Mouse (Mus musculus): ENCODE results near the gene Klk1b16. TPM values are rescaled to one million over a fixed set of nuclear protein-coding genes. Genes with fewer than 3 reads are reported as not detected.
A peak's percentile ranks its signal among the peaks of the same experiment; 100 is the strongest.
"Not testable (repeated sequence)": the region's sequence is repeated elsewhere in the genome, so short reads cannot be mapped to it uniquely, and the experiment has no call there.

Gene Klk1b16
- not detected in 2 replicates for polyA plus RNA-seq (2012; rRNA removed)

DNA sequence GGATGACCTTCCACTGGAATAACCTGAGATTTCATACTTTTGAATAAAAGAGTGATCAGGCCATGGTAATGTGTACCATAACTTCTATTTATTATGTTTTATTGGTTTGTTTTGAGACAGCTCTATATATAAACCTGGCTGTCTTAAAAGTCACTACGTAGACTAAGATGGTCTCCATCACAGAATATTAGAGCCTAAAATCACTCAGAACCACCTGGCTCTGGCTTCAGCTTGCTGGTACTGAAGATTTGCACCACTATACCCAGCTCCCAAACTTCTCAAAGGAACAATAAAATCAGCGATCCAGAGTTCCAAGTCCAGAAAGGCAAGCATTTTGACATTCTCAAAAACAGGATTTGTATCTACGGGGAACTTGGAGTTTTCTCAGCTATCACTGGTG lies at the start of gene Klk1b16:
TSS of gene Klk1b16 (plus strand) at position 301 of the 400 bp plus-strand sequence.
- TF ChIP-seq CTCF (IDR thresholded peaks at IDR 0.05; ENCODE audit: borderline replicate concordance, extremely low read depth, insufficient read depth, insufficient read length), result no peak
- TF ChIP-seq POLR2A (IDR thresholded peaks at IDR 0.05; ENCODE audit: borderline replicate concordance, extremely low read depth, insufficient read depth, insufficient read length, poor library complexity, severe bottlenecking), result no peak
- DNase-seq (ENCODE audit: low read depth), result no peak

- no peak for TF ChIP-seq POLR2A (IDR thresholded peaks at IDR 0.05; ENCODE audit: borderline replicate concordance, extremely low read depth, insufficient read depth, insufficient read length, poor library complexity, severe bottlenecking)
- no peak for TF ChIP-seq CTCF (IDR thresholded peaks at IDR 0.05; ENCODE audit: borderline replicate concordance, extremely low read depth, insufficient read depth, insufficient read length)
- no peak for DNase-seq (ENCODE audit: low read depth)
Observed at GRCm38 (mm10) chr7:44096111-44096510, 40.5 kb upstream of the Klk1b16 start.

GRCm38 (mm10) chr7:44102028-44102427 lies 34.5 kb upstream of the Klk1b16 start, which contains the start of gene Klk1b21:
Klk1b21 (plus strand) TSS chr7:44102328.
- not testable (repeated sequence) for DNase-seq (ENCODE audit: low read depth)

- no peak for TF ChIP-seq POLR2A (IDR thresholded peaks at IDR 0.05; ENCODE audit: borderline replicate concordance, extremely low read depth, insufficient read depth, insufficient read length, poor library complexity, severe bottlenecking)
- no peak for TF ChIP-seq CTCF (IDR thresholded peaks at IDR 0.05; ENCODE audit: borderline replicate concordance, extremely low read depth, insufficient read depth, insufficient read length)
- no peak for DNase-seq (ENCODE audit: low read depth)
Observed at GRCm38 (mm10) chr7:44112373-44112772, 24.2 kb upstream of the Klk1b16 start, which contains the start of gene Klk1b22. Klk1b22 (plus strand) TSS chr7:44112673.

GRCm38 (mm10) chr7:44123445-44123844 lies 13.1 kb upstream of the Klk1b16 start:
- DNase-seq (ENCODE audit: low read depth), result no peak
- TF ChIP-seq CTCF (IDR thresholded peaks at IDR 0.05; ENCODE audit: borderline replicate concordance, extremely low read depth, insufficient read depth, insufficient read length) (no peak), POLR2A (IDR thresholded peaks at IDR 0.05; ENCODE audit: borderline replicate concordance, extremely low read depth, insufficient read depth, insufficient read length, poor library complexity, severe bottlenecking) (no peak)

GRCm38 (mm10) chr7:44179299-44180045 lies 42.9 kb downstream of the Klk1b16 start:
- TF ChIP-seq POLR2A (IDR thresholded peaks at IDR 0.05; ENCODE audit: borderline replicate concordance, extremely low read depth, insufficient read depth, insufficient read length, poor library complexity, severe bottlenecking) (no peak), CTCF (IDR thresholded peaks at IDR 0.05; ENCODE audit: borderline replicate concordance, extremely low read depth, insufficient read depth, insufficient read length) (no peak)
- peak; percentile 18 for DNase-seq (ENCODE audit: low read depth)

DNA sequence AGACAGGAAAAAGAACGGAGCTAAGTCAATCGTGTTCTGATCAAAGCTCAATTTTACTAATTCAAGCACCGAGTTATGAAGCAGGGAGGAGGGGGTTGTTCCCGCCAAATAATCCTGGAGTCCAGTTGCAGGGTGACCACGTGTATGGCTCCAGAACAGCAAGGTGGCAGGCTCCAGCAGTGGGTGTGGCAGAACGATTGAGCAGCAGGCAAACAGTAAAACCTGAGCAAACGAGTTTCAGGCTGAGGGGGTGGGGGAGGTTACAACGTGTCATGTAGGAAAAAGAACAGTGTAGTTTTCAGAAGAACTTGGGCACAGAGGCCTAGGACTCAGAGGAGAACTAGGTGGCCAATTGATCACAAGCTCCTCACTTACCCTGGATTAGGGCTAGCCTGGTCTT lies 49.9 kb downstream of the Klk1b16 start:
- not testable (repeated sequence) for DNase-seq (ENCODE audit: low read depth)

DNA sequence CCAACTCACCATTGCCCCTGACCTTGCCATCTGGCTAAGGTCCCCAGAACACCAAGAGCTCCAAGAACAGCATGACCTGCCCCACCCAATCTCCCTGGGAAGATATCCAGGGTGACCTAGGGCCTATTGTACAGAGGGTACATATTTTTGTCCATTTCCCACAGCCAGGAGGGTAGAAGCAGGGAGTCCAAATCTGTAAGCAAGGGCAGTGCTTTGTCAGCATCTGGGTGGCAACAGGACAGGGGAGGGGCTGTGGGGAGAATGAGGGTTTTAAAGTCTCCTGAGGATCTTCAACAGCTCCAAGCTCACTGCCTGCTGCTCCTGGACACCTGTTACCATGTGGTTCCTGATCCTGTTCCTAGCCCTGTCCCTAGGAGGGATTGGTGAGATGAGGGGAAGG lies 51.4 kb downstream of the Klk1b16 start, which contains the start of gene Klk1b24:
TSS of gene Klk1b24 (plus strand) at position 301 of the 400 bp plus-strand sequence.
- DNase-seq (ENCODE audit: low read depth), result not testable (repeated sequence)

Other genes with a start within 250 kb of the Klk1b16 start
- gene Klk15, start 203.0 kb upstream of the Klk1b16 start, polyA plus RNA-seq (2012; rRNA removed), result not detected in 2 replicates
- gene Klk1b8, start 186.1 kb upstream of the Klk1b16 start, polyA plus RNA-seq (2012; rRNA removed), result not detected in 2 replicates
- not detected in 2 replicates for gene Klk1b1, start 170.0 kb upstream of the Klk1b16 start, polyA plus RNA-seq (2012; rRNA removed)
- not detected in 2 replicates for gene Klk1b9, start 160.7 kb upstream of the Klk1b16 start, polyA plus RNA-seq (2012; rRNA removed)
- not detected in 2 replicates for gene Klk1b11, start 140.9 kb upstream of the Klk1b16 start, polyA plus RNA-seq (2012; rRNA removed)
- gene Klk1b26, start 124.6 kb upstream of the Klk1b16 start, polyA plus RNA-seq (2012; rRNA removed), result not detected in 2 replicates
- 0.10 TPM in 2 replicates for gene Klk1b27, start 84.5 kb upstream of the Klk1b16 start, polyA plus RNA-seq (2012; rRNA removed)
- not detected in 2 replicates for gene Klk1b21, start 34.4 kb upstream of the Klk1b16 start, polyA plus RNA-seq (2012; rRNA removed)
- gene Klk1b22, start 24.1 kb upstream of the Klk1b16 start, polyA plus RNA-seq (2012; rRNA removed), result not detected in 2 replicates
- 0.19 TPM in 1 of 2 replicates, not detected in the other for gene Klk1b24, start 51.5 kb downstream of the Klk1b16 start, polyA plus RNA-seq (2012; rRNA removed)
- gene Klk1b3, start 61.4 kb downstream of the Klk1b16 start, polyA plus RNA-seq (2012; rRNA removed), result not detected in 2 replicates
- not detected in 2 replicates for gene Klk1b4, start 70.7 kb downstream of the Klk1b16 start, polyA plus RNA-seq (2012; rRNA removed)
- not detected in 2 replicates for gene Klk1b5, start 79.2 kb downstream of the Klk1b16 start, polyA plus RNA-seq (2012; rRNA removed)
- gene Klk1, start 88.6 kb downstream of the Klk1b16 start, polyA plus RNA-seq (2012; rRNA removed), result 0.16 TPM in 1 of 2 replicates, not detected in the other
- gene Gm36864, start 99.4 kb downstream of the Klk1b16 start, polyA plus RNA-seq (2012; rRNA removed), result not detected in 2 replicates
- gene 1700028J19Rik, start 109.9 kb downstream of the Klk1b16 start, polyA plus RNA-seq (2012; rRNA removed), result 1.5 and 2.1 TPM in 2 replicates
- 270 and 344 TPM in 2 replicates for gene 2410002F23Rik, start 110.0 kb downstream of the Klk1b16 start, polyA plus RNA-seq (2012; rRNA removed)
- gene Acp4, start 120.6 kb downstream of the Klk1b16 start, polyA plus RNA-seq (2012; rRNA removed), result not detected in 2 replicates
- 1.0 and 1.2 TPM in 2 replicates for gene Gm15517, start 124.7 kb downstream of the Klk1b16 start, polyA plus RNA-seq (2012; rRNA removed)
- gene Clec11a, start 170.1 kb downstream of the Klk1b16 start, polyA plus RNA-seq (2012; rRNA removed), result 3.2 and 3.6 TPM in 2 replicates
- gene Shank1, start 173.5 kb downstream of the Klk1b16 start, polyA plus RNA-seq (2012; rRNA removed), result 17.2 and 63.1 TPM in 2 replicates
- 35.5 and 41.6 TPM in 2 replicates for gene Syt3, start 247.3 kb downstream of the Klk1b16 start, polyA plus RNA-seq (2012; rRNA removed)
- gene 1700008O03Rik, start 249.1 kb downstream of the Klk1b16 start, polyA plus RNA-seq (2012; rRNA removed), result 3.0 and 4.1 TPM in 2 replicates